Mouse (Mus musculus) megakaryocyte, embryonic 14.5 days (primary cell): Measurements from ENCODE around the gene Il24. TPM values are rescaled to one million over a fixed set of nuclear protein-coding genes. Genes with fewer than 3 reads are reported as not detected.

Experiments used
- H3K27me3 ChIP-seq: replicated peaks from 2 replicates; pipeline ENCODE3; 2012; ENCODE audit warnings: inconsistent platforms
- H3K36me3 ChIP-seq: replicated peaks from 2 replicates; pipeline ENCODE3; 2012; ENCODE audit warnings: low read length, inconsistent platforms, mixed read lengths
- H3K4me1 ChIP-seq: 2 replicates; pipeline ENCODE4 v1.6.1; 2012; ENCODE audit warnings: inconsistent platforms
- H3K4me3 ChIP-seq: replicated peaks from 2 replicates; pipeline ENCODE3; 2012; ENCODE audit warnings: moderate library complexity, mild to moderate bottlenecking, inconsistent platforms
- H3K9me3 ChIP-seq: 2 replicates; pipeline ENCODE4 v1.6.1; 2012; ENCODE audit warnings: inconsistent platforms
- FLI1 ChIP-seq: IDR thresholded peaks from 2 replicates; pipeline ENCODE4 v1.6.1; 2012; ENCODE audit warnings: low read length, inconsistent platforms, mixed read lengths
- GATA1 ChIP-seq: IDR thresholded peaks from 3 replicates; pipeline ENCODE4 v1.6.1; 2012; ENCODE audit warnings: mixed read lengths, low read length, inconsistent platforms, borderline replicate concordance
- polyA plus RNA-seq: library from polyadenylated mRNA; stranded (reverse); fragments of >175 nt; gene quantifications from 2 replicates; pipeline ENCODE4 v1.2.3, GENCODE M21; 2012; ENCODE audit warnings: low replicate concordance; ENCODE audit not compliant: insufficient read depth

Il24 gene
- polyA plus RNA-seq, 1 experiment, result not detected

DNA sequence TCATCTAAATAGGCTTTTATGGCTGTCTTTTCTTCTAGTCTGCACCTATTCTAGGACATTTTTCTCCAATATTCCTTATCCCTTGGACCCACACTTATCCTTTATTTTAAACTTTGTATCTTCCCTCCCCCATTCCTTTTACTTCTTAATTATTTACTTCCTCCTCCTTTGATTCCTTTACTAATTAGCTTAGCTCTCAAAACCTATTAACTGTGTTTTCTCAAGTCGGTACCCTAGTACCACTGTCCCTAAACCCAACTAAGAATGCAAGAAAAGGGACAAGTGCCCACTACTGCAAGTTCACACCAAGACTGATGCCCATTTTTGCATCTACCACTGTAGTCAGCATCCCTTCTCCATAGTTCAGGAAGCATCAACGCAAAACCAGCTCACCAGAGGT is 31.5 kb downstream of the Il24 start:
- Histone ChIP-seq H3K4me1 (peaks cover 2% of the 10 kb centered on the region), H3K27me3 (peaks cover 10% of the 10 kb centered on the region), H3K36me3 (no peaks in the 10 kb centered on the region), H3K9me3 (no peaks in the 10 kb centered on the region), H3K4me3 (no peak overlapping the region)
- no peak for TF ChIP-seq GATA1
- TF ChIP-seq FLI1, result no peak

DNA sequence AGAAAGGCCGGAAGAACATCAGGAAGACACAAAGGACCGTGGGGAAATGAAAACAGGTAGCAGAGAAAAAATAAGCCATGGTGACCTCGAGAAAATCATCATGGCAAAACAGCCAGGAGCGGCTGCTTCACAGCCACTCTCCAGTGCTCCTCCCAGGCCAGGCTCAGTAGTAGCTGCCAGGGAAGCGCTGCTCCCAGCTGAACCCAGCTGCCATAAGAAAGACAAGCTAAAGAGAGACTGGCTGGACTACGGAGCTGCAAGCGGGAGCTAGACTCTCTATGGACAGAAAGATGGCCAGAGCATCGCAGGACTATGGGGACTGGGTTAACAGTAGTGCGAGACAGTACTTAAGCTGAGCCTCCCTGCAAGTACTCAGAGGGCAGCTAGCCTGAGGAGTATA is 32.4 kb downstream of the Il24 start:
- H3K9me3 ChIP-seq, result no peaks in the 10 kb centered on the region
- no peaks in the 10 kb centered on the region for H3K36me3 ChIP-seq
- no peak overlapping the region for H3K4me3 ChIP-seq
- H3K27me3 ChIP-seq, result peaks cover 13% of the 10 kb centered on the region
- no peak for TF ChIP-seq GATA1
- TF ChIP-seq FLI1, result no peak
- peaks cover 11% of the 10 kb centered on the region for H3K4me1 ChIP-seq

DNA sequence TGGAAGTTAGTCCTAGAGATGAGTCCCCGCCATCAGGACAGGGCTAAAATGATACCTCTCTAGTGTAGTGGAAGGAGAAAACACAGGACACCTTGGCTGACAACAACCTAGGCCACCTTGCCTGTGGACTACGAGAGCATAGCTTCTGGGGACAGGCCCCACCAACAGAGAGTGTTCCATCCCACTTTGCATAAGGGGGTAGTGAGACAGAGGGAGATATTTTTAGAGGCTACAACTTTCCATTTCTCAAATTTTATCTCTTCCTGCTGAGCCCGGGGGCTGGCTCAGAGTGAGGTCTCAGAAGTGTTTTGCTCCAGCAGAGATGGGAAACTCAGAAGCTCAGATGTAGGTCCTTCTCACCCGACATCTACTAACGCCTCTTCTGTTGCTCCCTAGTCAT is 36.8 kb downstream of the Il24 start:
- TF ChIP-seq GATA1, result no peak
- TF ChIP-seq FLI1, result no peak
- Histone ChIP-seq H3K9me3 (no peaks in the 10 kb centered on the region), H3K4me3 (peak overlapping the region; percentile 48), H3K4me1 (peaks cover 13% of the 10 kb centered on the region), H3K36me3 (no peaks in the 10 kb centered on the region), H3K27me3 (peaks cover 35% of the 10 kb centered on the region)

DNA sequence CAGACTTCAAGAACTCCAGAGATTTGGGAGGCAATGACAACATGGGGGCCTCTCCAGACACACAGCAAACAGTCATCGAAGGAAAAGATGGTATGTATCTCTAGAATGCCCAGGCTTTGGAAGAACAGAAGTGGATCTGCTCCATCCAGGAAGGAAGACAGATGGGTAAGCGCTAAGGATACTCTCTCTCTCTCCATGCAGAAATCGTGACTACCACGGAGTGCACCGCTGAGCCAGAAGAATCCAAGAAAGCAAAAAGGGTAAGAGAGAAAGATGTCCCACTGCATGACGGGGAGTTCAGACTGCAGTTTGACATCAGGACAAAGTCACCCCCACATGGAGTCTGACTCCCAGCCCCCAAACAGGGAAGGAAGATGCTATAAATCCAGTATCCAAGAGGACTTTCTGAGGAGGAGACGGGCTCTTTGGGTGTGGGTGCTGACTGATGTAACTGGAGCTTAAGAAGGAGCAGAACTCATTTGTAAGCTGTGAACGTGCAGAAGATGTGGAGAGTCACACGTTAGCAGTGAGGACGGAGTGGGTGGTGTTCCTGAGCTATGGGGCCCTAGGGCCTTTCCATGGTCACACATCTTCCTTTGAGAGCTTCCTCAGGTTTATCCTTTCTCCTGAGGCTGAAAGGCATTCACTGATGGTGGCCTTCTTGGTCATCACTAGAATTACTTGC is 37.6 kb downstream of the Il24 start:
- H3K4me1 ChIP-seq, result peaks cover 13% of the 10 kb centered on the region
- no peaks in the 10 kb centered on the region for H3K36me3 ChIP-seq
- H3K4me3 ChIP-seq, result no peak overlapping the region
- TF ChIP-seq GATA1 (no peak), FLI1 (no peak)
- H3K27me3 ChIP-seq, result peaks cover 34% of the 10 kb centered on the region
- H3K9me3 ChIP-seq, result no peaks in the 10 kb centered on the region

DNA sequence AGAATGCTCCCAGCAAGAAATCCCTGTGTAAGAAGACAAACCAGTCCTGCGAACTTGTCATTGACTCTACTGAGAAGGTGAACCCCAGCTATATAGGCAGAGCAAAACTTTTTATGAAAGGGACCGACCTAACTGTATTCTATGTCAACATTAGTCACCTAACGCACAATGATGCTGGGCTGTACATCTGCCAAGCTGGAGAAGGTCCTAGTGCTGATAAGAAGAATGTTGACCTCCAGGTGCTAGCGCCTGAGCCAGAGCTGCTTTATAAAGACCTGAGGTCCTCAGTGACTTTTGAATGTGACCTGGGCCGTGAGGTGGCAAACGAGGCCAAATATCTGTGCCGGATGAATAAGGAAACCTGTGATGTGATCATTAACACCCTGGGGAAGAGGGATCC is 42.7 kb downstream of the Il24 start:
- TF ChIP-seq FLI1, result no peak
- TF ChIP-seq GATA1, result no peak
- Histone ChIP-seq H3K4me3 (no peak overlapping the region), H3K27me3 (peaks cover 35% of the 10 kb centered on the region), H3K9me3 (no peaks in the 10 kb centered on the region), H3K4me1 (0 out of 2 replicates have a peak, but pooled peaks cover 3% of the 10 kb centered on the region), H3K36me3 (no peaks in the 10 kb centered on the region)

DNA sequence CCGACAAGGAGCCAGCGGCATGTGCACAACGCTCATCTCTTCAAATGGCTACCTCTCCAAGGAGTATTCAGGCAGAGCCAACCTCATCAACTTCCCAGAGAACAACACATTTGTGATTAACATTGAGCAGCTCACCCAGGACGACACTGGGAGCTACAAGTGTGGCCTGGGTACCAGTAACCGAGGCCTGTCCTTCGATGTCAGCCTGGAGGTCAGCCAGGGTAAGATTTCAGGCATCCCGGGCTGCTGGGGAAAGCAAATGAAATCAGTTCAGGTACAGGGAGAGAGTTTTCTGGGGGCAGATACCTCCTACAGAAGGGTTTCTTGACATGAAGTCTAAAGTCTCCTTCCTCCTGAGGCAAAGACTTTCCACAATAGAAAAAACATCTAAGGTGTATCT is 45.6 kb downstream of the Il24 start:
- Histone ChIP-seq H3K4me3 (no peak overlapping the region), H3K9me3 (no peaks in the 10 kb centered on the region), H3K36me3 (no peaks in the 10 kb centered on the region), H3K4me1 (peaks cover 12% of the 10 kb centered on the region), H3K27me3 (peaks cover 23% of the 10 kb centered on the region)
- TF ChIP-seq FLI1 (no peak), GATA1 (no peak)

DNA sequence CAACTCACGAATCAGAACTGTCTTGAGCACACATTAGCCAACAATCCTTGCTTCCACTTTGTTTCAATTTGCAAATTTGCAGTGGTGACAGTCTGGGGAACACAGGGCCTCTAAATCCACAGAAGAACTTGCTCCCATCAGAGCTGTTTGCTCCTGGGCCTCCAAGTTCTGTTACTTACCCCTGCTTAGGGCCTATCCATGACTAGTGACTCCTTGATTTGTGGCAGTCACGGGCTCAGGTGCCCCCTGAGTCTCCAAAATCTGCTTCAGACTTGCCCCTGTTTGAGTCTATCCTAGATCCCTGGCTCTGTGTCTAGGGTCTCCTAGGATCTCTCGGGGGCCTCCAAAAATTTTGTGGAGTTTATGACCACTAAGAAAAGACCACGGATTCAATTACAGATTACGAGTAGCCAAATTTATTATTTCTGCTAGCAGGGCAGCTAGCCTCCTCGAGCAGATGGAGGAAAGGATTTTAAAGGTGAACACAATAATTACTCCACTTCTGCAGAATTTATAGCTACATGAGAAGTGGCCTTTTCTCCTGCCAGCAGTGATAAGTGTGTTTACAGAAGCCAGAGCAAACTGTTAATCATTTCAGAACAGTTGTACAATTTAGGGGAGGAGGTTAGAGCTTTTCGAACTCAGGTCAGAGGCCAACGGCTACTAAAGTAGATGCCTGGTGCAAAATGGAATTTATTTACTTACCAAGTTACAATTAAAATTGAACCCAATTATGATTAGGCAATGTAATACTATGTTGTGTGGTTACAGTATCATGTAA is 46.5 kb downstream of the Il24 start:
- peaks cover 18% of the 10 kb centered on the region for H3K27me3 ChIP-seq
- no peaks in the 10 kb centered on the region for H3K36me3 ChIP-seq
- H3K4me1 ChIP-seq, result peaks cover 12% of the 10 kb centered on the region
- no peak overlapping the region for H3K4me3 ChIP-seq
- TF ChIP-seq GATA1 (no peak), FLI1 (no peak)
- no peaks in the 10 kb centered on the region for H3K9me3 ChIP-seq

DNA sequence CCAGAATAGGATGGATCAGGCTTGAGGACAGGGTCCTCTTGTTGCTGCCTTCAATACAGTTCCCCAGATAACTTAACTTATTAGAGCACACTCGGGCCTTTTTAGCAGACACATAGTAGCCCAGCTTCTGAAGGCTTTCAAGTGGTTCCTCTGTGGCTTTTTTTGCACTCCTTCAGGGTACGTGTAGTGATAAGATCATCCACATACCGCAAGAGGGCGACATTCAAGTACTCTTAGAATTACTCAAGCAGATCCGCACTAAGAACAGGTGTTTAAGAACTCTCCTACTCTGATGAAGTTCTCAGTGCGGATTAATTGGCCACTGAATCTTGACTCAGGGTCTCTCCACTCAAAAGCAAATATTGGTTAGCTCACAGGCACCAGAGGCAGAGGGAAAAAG is 49.0 kb downstream of the Il24 start:
- peaks cover 12% of the 10 kb centered on the region for H3K4me1 ChIP-seq
- peaks cover 15% of the 10 kb centered on the region for H3K27me3 ChIP-seq
- no peaks in the 10 kb centered on the region for H3K9me3 ChIP-seq
- TF ChIP-seq FLI1, result no peak
- no peak for TF ChIP-seq GATA1
- H3K4me3 ChIP-seq, result no peak overlapping the region
- no peaks in the 10 kb centered on the region for H3K36me3 ChIP-seq

DNA sequence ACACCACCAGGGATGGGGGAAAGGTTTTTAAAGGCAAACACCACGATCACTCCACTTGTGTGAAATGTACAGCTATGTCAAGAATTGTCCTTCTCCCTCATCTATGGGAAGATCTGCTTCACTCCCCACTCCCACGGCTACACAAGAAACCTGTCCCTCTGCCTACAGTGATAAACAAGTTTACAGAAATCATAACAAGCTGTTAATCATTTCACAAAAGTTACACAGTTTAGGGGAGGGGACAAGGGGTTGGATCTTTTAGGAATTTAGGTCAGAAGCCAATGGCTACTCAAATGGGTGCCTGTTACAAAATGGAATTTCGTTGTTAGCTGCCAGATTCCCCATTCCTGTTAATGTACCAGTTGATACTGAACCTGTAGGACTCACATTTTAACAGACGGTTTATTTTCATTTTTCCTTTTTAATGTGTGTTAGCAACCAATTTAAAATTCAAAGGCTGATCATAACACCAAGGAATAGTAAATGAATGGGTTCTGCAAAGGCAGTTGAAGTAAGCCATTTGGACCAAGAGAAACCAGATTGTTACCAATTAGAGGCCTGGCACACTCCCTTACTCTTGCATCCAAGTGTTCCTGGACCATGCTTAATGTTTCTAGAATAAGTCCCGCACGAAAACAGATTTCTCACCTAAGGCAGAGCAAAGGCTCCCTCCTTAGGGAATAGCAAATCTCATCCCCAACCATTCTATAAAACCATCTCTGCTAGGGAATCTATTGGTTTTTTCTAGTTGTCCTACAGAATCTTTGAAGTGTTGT is 51.9 kb downstream of the Il24 start:
- Histone ChIP-seq H3K27me3 (peaks cover 9% of the 10 kb centered on the region), H3K9me3 (no peaks in the 10 kb centered on the region), H3K36me3 (no peaks in the 10 kb centered on the region), H3K4me3 (no peak overlapping the region), H3K4me1 (peaks cover 16% of the 10 kb centered on the region)
- TF ChIP-seq FLI1 (no peak), GATA1 (no peak)
